Mouse (Mus musculus): ENCODE data around the gene Mcf2. TPM values are rescaled to one million over a fixed set of nuclear protein-coding genes. Genes with fewer than 3 reads are reported as not detected.

Mcf2 gene
- 2.3 and 2.4 TPM in 2 replicates for polyA plus RNA-seq (2015; fragmentation: Nextera tagmentation; extraction: Ambion mirVana)

GRCm38 (mm10) chrX:60178744-60179458 lies at the start of gene Mcf2:
TSS of gene Mcf2 (minus strand) at chrX:60179089.
- WGBS = 20% methylated on average over 27 of the region's 28 CpGs
- Histone ChIP-seq H3K4me3 (peak within 1 kb of the TSS; percentile 39), H3K4me2 (peak within 1 kb of the TSS; percentile 80), H3K27ac (replicated peaks) (no peak within 1 kb of the TSS), H3K9me3 (no peaks in the 10 kb centered on the region), H3K27me3 (no peaks in the 10 kb centered on the region), H3K4me1 (replicated peaks) (0 out of 2 replicates have a peak, but pooled peaks cover 4% of the 10 kb centered on the region), H3K36me3 (no peaks in the 10 kb centered on the region), H3K9ac (0 out of 2 replicates have a peak within 1 kb of the TSS, but pooled peaks have one; percentile 22)
- peak; percentile 78 for ATAC-seq (ENCODE audit: low FRiP score, low read depth)

GRCm38 (mm10) chrX:60187726-60188125 lies 8.8 kb upstream of the Mcf2 start:
- no peaks in the 10 kb centered on the region for H3K36me3 ChIP-seq
- 70% methylated on average over 1 of the region's 1 CpGs for WGBS
- H3K4me1 ChIP-seq (replicated peaks) = no peaks in the 10 kb centered on the region
- no peaks in the 10 kb centered on the region for H3K9me3 ChIP-seq
- no peak for ATAC-seq (ENCODE audit: low FRiP score, low read depth)
- no peak overlapping the region for H3K9ac ChIP-seq
- H3K27ac ChIP-seq (replicated peaks) = no peak overlapping the region
- no peak overlapping the region for H3K4me2 ChIP-seq
- H3K4me3 ChIP-seq = no peak overlapping the region
- no peaks in the 10 kb centered on the region for H3K27me3 ChIP-seq

- no peaks in the 10 kb centered on the region for H3K27me3 ChIP-seq
- H3K27ac ChIP-seq (replicated peaks) = no peak overlapping the region
- H3K9ac ChIP-seq = no peak overlapping the region
- no peak for ATAC-seq (ENCODE audit: low FRiP score, low read depth)
- 0 out of 2 replicates have a peak, but pooled peaks cover 4% of the 10 kb centered on the region for H3K4me1 ChIP-seq (replicated peaks)
- no peaks in the 10 kb centered on the region for H3K36me3 ChIP-seq
- H3K4me2 ChIP-seq = no peak overlapping the region
- WGBS = 36% methylated on average over 3 of the region's 3 CpGs
- no peak overlapping the region for H3K4me3 ChIP-seq
- H3K9me3 ChIP-seq = no peaks in the 10 kb centered on the region
These were observed 3.7 kb upstream of the Mcf2 start for GRCm38 (mm10) chrX:60182611-60183010.

GRCm38 (mm10) chrX:60178025-60178743 lies 705 bp downstream of the Mcf2 start:
- no peaks in the 10 kb centered on the region for H3K9me3 ChIP-seq
- 0 out of 2 replicates have a peak, but pooled peaks cover 4% of the 10 kb centered on the region for H3K4me1 ChIP-seq (replicated peaks)
- ATAC-seq (ENCODE audit: low FRiP score, low read depth) = peak; percentile 42; the same call in 1 of the 2 replicates
- H3K4me2 ChIP-seq = peak overlapping the region; percentile 80
- H3K36me3 ChIP-seq = no peaks in the 10 kb centered on the region
- H3K27me3 ChIP-seq = no peaks in the 10 kb centered on the region
- 0 out of 2 replicates have a peak overlapping the region, but pooled peaks have one; percentile 22 for H3K9ac ChIP-seq
- peak overlapping the region; percentile 39 for H3K4me3 ChIP-seq
- WGBS = 18% methylated on average over 18 of the region's 19 CpGs
- no peak overlapping the region for H3K27ac ChIP-seq (replicated peaks)

GRCm38 (mm10) chrX:60170106-60170505 lies 8.8 kb downstream of the Mcf2 start:
- Histone ChIP-seq H3K36me3 (no peaks in the 10 kb centered on the region), H3K4me1 (replicated peaks) (no peaks in the 10 kb centered on the region)

GRCm38 (mm10) chrX:60169511-60169910 lies 9.4 kb downstream of the Mcf2 start:
- Histone ChIP-seq H3K9me3 (no peaks in the 10 kb centered on the region), H3K4me3 (no peak overlapping the region), H3K36me3 (no peaks in the 10 kb centered on the region), H3K27me3 (no peaks in the 10 kb centered on the region), H3K4me1 (replicated peaks) (no peaks in the 10 kb centered on the region), H3K27ac (replicated peaks) (no peak overlapping the region), H3K4me2 (no peak overlapping the region), H3K9ac (no peak overlapping the region)
- WGBS = 75% methylated on average over 2 of the region's 2 CpGs
- ATAC-seq (ENCODE audit: low FRiP score, low read depth) = no peak

More at GRCm38 (mm10) chrX:60170106-60170505, 8.8 kb downstream of the Mcf2 start:
- H3K9ac ChIP-seq = no peak overlapping the region
- no peak overlapping the region for H3K4me2 ChIP-seq
- no peak overlapping the region for H3K4me3 ChIP-seq
- H3K27me3 ChIP-seq = no peaks in the 10 kb centered on the region
- no peaks in the 10 kb centered on the region for H3K9me3 ChIP-seq
- 89% methylated on average over 5 of the region's 5 CpGs for WGBS
- no peak for ATAC-seq (ENCODE audit: low FRiP score, low read depth)
- no peak overlapping the region for H3K27ac ChIP-seq (replicated peaks)

- WGBS = 81% methylated on average over 2 of the region's 2 CpGs
- no peak for ATAC-seq (ENCODE audit: low FRiP score, low read depth)
- H3K4me3 ChIP-seq = no peak overlapping the region
- H3K4me1 ChIP-seq (replicated peaks) = no peaks in the 10 kb centered on the region
- H3K36me3 ChIP-seq = no peaks in the 10 kb centered on the region
- H3K27ac ChIP-seq (replicated peaks) = no peak overlapping the region
- H3K9me3 ChIP-seq = no peaks in the 10 kb centered on the region
- no peak overlapping the region for H3K4me2 ChIP-seq
- no peak overlapping the region for H3K9ac ChIP-seq
- H3K27me3 ChIP-seq = no peaks in the 10 kb centered on the region
These were observed 10.1 kb downstream of the Mcf2 start for GRCm38 (mm10) chrX:60168796-60169195.

- no peaks in the 10 kb centered on the region for H3K36me3 ChIP-seq
- peak; percentile 78; the same call in 1 of the 2 replicates for ATAC-seq (ENCODE audit: low FRiP score, low read depth)
- H3K27ac ChIP-seq (replicated peaks) = peak overlapping the region; percentile 69; the same call in 1 of the 2 replicates
- peak overlapping the region; percentile 46 for H3K9ac ChIP-seq
- no peaks in the 10 kb centered on the region for H3K4me1 ChIP-seq (replicated peaks)
- H3K9me3 ChIP-seq = no peaks in the 10 kb centered on the region
- no peaks in the 10 kb centered on the region for H3K27me3 ChIP-seq
- peak overlapping the region; percentile 46 for H3K4me2 ChIP-seq
- 16% methylated on average over 13 of the region's 13 CpGs for WGBS
- H3K4me3 ChIP-seq = peak overlapping the region; percentile 43
These were observed 31.5 kb downstream of the Mcf2 start for GRCm38 (mm10) chrX:60147268-60147974.

GRCm38 (mm10) chrX:60075359-60075758 lies 103.5 kb downstream of the Mcf2 start:
- Histone ChIP-seq H3K4me2 (no peak overlapping the region), H3K36me3 (no peaks in the 10 kb centered on the region), H3K9ac (no peak overlapping the region), H3K9me3 (no peaks in the 10 kb centered on the region), H3K27ac (replicated peaks) (no peak overlapping the region), H3K4me1 (replicated peaks) (no peaks in the 10 kb centered on the region), H3K4me3 (no peak overlapping the region), H3K27me3 (no peaks in the 10 kb centered on the region)
- 44% methylated on average over 1 of the region's 1 CpGs for WGBS
- ATAC-seq (ENCODE audit: low FRiP score, low read depth) = no peak; the same call in 1 of the 2 replicates

- Histone ChIP-seq H3K27ac (replicated peaks) (no peak overlapping the region), H3K4me1 (replicated peaks) (no peaks in the 10 kb centered on the region), H3K4me2 (no peak overlapping the region), H3K9me3 (no peaks in the 10 kb centered on the region), H3K27me3 (no peaks in the 10 kb centered on the region), H3K36me3 (no peaks in the 10 kb centered on the region), H3K9ac (no peak overlapping the region), H3K4me3 (no peak overlapping the region)
- ATAC-seq (ENCODE audit: low FRiP score, low read depth) = no peak
- WGBS = 89% methylated on average over 9 of the region's 9 CpGs
These were observed 123.7 kb downstream of the Mcf2 start for GRCm38 (mm10) chrX:60055185-60055584.

- Histone ChIP-seq H3K27ac (replicated peaks) (no peak overlapping the region), H3K4me2 (no peak overlapping the region), H3K27me3 (no peaks in the 10 kb centered on the region), H3K9me3 (no peaks in the 10 kb centered on the region), H3K36me3 (no peaks in the 10 kb centered on the region), H3K9ac (no peak overlapping the region), H3K4me1 (replicated peaks) (no peaks in the 10 kb centered on the region), H3K4me3 (no peak overlapping the region)
- WGBS = 94% methylated on average over 1 of the region's 1 CpGs
- ATAC-seq (ENCODE audit: low FRiP score, low read depth) = no peak
These were observed 124.1 kb downstream of the Mcf2 start for GRCm38 (mm10) chrX:60054745-60055144.

GRCm38 (mm10) chrX:60026654-60027053 lies 152.2 kb downstream of the Mcf2 start:
- no peaks in the 10 kb centered on the region for H3K9me3 ChIP-seq
- H3K27me3 ChIP-seq = no peaks in the 10 kb centered on the region
- H3K36me3 ChIP-seq = no peaks in the 10 kb centered on the region
- no peak for ATAC-seq (ENCODE audit: low FRiP score, low read depth)
- no peaks in the 10 kb centered on the region for H3K4me1 ChIP-seq (replicated peaks)
- H3K4me3 ChIP-seq = no peak overlapping the region
- no peak overlapping the region for H3K4me2 ChIP-seq
- H3K27ac ChIP-seq (replicated peaks) = no peak overlapping the region
- WGBS = 16% methylated on average over 3 of the region's 3 CpGs
- no peak overlapping the region for H3K9ac ChIP-seq

Measured in hindbrain, embryonic 15.5 days (tissue).